Mouse (Mus musculus): ENCODE data around the gene Olfr1501.

- TF ChIP-seq GATA1 (IDR thresholded peaks at IDR 0.05; ENCODE audit: low read length) (no peak), TAL1 (IDR thresholded peaks at IDR 0.05; ENCODE audit: low read length) (no peak)
These were observed 20.1 kb downstream of the Olfr1501 start, which contains the start of gene Olfr1500 for GRCm38 (mm10) chr19:13830388-13830787.

Data from erythroblast, embryonic 14.5 days (primary cell).